Mouse (Mus musculus) macrophage (primary cell): ENCODE results near the gene Pcyt1a. TPM values are rescaled to one million over a fixed set of nuclear protein-coding genes. Genes with fewer than 3 reads are reported as not detected.

Experiments
- H3K27ac ChIP-seq: fragments of 350-480 bp; formaldehyde crosslinking; 2 replicates; pipeline ENCODE4 v1.9.0; 2021
- H3K36me3 ChIP-seq: fragments of 350-480 bp; formaldehyde crosslinking; 2 replicates; pipeline ENCODE4 v1.9.0; 2021; ENCODE audit errors: inconsistent target
- H3K4me3 ChIP-seq: fragments of 350-480 bp; formaldehyde crosslinking; 2 replicates; pipeline ENCODE4 v1.9.0; 2021; ENCODE audit errors: inconsistent target
- H3K79me2 ChIP-seq: fragments of 350-480 bp; formaldehyde crosslinking; 2 replicates; pipeline ENCODE4 v1.9.0; 2021; ENCODE audit errors: inconsistent target
- WGBS: methylation state at CpG from one replicate; pipeline ENCODE4 v1.1.7; 2026; ENCODE audit warnings: inconsistent platforms; ENCODE audit not compliant: missing documents; 5-methylcytosine and 5-hydroxymethylcytosine counted together
- polyA plus RNA-seq: library from polyadenylated mRNA; stranded (reverse); fragments of 250-400 nt; gene quantifications from 3 replicates; pipeline ENCODE4 v1.2.4, GENCODE M21; 2018; ENCODE audit warnings: inconsistent platforms

Pcyt1a gene
- polyA plus RNA-seq, 1 experiment from 2014 or later = 60.1 TPM

DNA sequence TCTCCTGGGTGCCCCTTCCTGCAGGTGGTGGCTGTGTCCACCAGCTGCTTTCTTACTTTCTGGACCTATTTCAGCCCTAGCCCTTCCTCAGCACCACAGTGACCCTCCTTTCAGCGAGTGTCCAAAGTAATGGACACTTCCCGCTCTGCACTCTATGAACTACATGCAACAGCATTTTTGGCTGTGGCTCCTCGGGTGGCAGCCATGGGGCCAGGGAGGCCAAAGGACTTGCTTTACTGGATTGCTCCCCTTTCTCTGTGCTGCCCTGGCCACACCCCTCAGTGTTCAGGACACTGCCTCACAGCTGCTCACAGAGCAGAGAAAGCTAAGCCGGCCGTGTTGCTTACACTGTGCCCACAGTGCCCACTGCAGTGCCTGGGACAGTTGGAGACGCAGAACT, 72.9 kb downstream of the Pcyt1a start:
- H3K36me3 ChIP-seq = no peaks in the 10 kb centered on the region
- no peak overlapping the region for H3K27ac ChIP-seq
- no peak overlapping the region for H3K4me3 ChIP-seq
- 90% methylated on average over 6 of the region's 6 CpGs for WGBS
- H3K79me2 ChIP-seq = no peaks in the 10 kb centered on the region

DNA sequence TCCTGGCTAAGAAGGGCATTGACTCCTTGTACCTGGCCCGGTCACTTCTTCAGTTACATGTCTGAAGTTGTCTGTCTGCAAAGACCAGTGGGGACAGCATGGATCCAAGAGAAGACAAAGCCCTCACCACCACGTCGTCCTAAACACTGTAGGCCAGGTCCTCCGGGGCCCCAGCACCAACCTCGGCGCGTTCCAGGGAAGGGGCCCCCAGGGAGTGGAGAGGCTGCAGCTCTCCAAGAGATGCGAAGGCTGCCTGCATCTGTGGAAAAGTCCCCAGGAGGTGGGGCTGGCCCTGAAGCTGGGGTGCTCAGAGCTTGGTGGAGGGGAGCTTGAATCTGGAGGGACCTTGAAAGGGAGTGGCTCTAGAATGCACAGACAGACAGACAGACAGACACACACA, 75.6 kb downstream of the Pcyt1a start:
- no peak overlapping the region for H3K27ac ChIP-seq
- no peaks in the 10 kb centered on the region for H3K79me2 ChIP-seq
- H3K36me3 ChIP-seq = no peaks in the 10 kb centered on the region
- 92% methylated on average over 8 of the region's 8 CpGs for WGBS
- H3K4me3 ChIP-seq = no peak overlapping the region

DNA sequence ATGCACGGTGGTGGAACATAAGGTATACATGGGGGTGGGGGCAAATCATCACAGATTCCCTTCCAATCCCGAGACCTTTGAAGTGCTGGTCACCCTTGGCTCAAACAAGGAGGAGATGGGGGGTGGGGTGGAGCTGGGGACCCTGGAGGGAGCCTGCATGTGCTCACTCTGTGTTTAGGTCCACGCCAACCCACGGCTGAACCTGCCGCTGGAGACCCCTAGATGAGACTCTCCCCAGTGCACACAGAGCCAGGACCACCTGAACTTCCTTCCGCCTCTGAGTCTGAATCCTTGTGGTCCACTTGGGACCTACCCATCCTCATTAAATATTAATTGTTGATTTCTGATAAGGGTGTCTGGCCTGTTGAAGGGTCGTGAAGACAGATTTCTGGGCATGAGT, 76.1 kb downstream of the Pcyt1a start:
- H3K36me3 ChIP-seq = no peaks in the 10 kb centered on the region
- H3K4me3 ChIP-seq = no peak overlapping the region
- H3K79me2 ChIP-seq = no peaks in the 10 kb centered on the region
- H3K27ac ChIP-seq = no peak overlapping the region
- 87% methylated on average over 5 of the region's 7 CpGs for WGBS

DNA sequence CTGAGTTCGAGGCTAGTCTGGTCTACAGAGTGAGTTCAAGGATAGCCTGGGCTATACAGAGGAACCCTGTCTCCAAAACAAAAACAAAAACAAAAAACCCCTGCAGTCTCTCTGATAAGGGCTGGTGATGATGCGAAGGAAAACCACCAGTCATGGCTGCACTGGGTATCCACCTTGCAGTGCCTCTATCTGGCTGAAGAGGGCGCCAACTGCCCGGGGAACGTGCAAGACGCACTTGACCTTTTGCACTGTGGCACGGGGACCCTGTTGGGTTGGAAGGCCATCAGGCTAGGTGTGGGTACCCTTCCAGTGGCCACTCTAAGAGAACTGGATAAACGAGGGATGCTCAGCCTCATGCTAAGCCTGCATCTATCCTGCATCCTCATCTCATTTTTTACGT, 76.7 kb downstream of the Pcyt1a start:
- no peak overlapping the region for H3K27ac ChIP-seq
- WGBS = 23% methylated on average over 9 of the region's 9 CpGs
- no peaks in the 10 kb centered on the region for H3K79me2 ChIP-seq
- H3K36me3 ChIP-seq = no peaks in the 10 kb centered on the region
- H3K4me3 ChIP-seq = no peak overlapping the region

DNA sequence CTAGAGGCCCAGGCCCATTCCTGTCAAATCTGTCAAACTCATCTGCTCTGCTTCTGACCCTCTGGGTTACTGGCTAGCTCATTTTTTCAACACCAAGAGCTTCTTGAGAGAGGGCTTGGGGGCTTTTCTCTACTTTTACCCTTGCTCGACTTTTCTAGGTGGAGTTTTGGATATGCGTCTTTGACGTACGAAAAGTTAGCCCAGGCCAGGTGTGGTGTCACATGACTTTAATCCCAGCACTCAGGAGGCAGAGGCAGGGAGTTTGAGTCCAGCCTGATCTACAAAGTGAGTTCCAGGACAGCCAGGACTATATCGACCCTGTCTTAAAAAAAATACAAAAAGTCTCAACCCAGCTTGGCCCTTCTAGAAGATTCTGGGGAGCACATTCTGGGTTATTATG, 77.3 kb downstream of the Pcyt1a start:
- Histone ChIP-seq H3K4me3 (no peak overlapping the region), H3K27ac (no peak overlapping the region), H3K79me2 (no peaks in the 10 kb centered on the region), H3K36me3 (no peaks in the 10 kb centered on the region)
- 96% methylated on average over 5 of the region's 5 CpGs for WGBS

DNA sequence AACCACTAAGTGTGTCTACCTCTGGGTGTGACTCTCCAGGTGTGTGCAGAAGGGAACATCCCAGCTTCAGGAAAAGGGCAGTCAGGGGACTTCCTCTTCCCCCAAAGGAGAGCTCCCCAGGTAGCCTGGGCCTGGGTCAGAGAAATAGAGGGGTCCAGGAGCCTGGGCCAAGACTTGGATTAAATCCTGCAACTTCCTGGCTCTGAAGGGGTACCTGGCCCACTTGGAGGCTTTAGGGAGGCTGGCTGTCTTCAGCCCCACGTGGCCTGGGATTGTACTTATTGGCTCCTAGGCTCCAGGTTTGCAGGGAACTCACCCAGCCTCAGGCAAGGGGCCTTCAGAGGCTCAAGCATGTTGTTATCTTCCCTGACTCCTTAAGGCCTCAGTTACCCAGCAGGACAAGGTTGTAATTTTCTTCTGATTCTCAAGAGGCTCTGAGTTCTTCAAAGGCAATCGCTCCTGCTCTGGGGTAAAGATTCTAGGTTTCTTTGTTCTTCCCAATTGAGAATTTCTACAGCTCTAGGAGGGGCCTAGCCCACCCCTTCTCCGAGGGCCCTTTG, 77.9 kb downstream of the Pcyt1a start:
- Histone ChIP-seq H3K27ac (no peak overlapping the region), H3K79me2 (no peaks in the 10 kb centered on the region), H3K36me3 (no peaks in the 10 kb centered on the region), H3K4me3 (no peak overlapping the region)
- 96% methylated on average over 3 of the region's 3 CpGs for WGBS

DNA sequence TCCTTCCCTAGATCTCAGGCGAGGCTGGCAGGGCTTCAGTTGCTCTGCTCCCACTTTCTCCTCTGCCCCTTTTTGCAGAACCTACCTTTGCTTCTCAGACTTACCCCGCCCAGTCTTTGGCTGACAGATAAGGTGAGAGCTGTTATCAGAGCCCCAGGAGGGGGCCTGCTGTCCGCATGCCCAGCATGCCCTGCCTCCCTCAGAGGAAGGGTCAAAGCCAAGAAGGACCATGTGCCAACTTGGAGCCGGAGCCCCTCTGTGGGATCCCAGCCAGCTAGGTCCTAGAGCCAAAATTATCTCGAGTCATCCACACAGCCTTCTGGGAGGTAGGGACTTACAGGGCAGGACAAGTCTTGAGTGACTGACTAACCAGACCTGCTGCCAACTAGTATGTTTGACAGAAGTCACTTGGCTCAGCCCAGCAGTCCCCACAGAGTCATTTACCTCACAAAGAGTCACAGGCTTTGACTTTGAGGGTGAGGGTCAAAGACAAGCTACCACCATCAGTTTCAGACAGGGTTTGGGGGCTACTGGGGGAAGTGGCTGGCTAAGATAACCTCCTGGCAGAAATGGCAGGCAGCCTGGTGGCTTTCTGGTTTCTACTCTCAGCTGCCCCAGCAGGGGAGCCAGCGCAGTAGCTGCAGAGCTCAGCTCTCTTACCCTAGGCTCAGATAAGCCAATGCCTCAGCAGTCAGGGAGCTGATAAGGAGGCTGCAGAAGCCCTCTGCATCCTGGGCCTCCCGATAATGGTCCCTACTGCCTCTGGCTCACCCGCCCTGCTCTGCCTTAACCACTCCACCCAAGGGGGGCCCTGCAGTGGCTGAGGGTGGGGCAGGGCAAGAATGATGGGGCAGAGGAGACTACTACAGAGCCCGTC, 78.6 kb downstream of the Pcyt1a start:
- no peak overlapping the region for H3K27ac ChIP-seq
- H3K4me3 ChIP-seq = no peak overlapping the region
- WGBS = 80% methylated on average over 9 of the region's 9 CpGs
- H3K36me3 ChIP-seq = no peaks in the 10 kb centered on the region
- no peaks in the 10 kb centered on the region for H3K79me2 ChIP-seq

DNA sequence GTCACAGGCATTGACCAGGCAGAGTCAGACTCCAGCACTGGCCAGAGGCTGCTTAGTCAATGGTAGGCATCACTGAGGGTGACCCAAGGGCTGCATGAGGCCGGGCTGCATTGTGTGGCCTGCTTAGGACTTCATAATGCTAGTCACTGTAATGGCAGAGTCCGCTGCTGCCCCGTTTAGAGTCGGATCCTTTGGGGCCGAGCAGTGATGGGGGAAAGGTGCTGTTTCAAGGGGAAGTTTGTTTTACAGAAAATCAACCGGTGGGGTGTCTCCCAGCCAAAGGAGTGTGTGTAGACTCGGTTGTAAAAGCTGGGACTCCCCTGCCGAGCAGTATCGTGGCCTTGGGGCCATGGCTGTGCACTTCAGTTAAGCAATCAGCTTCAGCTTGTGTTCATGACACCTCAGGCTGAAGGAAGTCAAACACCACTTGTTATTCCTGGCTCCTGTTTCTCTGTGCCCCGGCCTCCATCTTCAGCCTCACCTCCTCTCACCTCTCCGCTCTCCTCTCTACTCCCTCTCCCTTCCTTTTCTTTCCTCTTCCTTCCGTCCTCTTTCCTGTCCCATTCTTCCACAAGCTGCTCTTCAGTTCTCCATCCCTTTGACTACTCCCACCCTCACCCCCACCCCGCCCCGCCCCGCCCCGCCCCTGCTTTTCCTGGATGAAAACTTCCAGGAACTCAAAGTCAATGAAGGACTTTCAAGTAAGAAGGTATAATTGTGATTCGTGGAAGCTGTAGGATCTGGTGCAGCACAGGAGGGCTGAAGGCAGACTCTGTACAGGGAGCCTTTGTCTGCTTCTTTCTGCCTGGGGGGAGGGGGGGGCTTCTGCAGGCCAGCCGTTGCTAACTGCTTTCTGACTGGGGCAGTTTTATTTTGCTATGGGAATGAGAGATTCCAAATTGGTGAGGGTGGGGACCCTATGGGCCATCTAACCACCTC, 79.9 kb downstream of the Pcyt1a start:
- no peak overlapping the region for H3K4me3 ChIP-seq
- no peak overlapping the region for H3K27ac ChIP-seq
- H3K79me2 ChIP-seq = no peaks in the 10 kb centered on the region
- no peaks in the 10 kb centered on the region for H3K36me3 ChIP-seq
- WGBS = 85% methylated on average over 14 of the region's 18 CpGs

DNA sequence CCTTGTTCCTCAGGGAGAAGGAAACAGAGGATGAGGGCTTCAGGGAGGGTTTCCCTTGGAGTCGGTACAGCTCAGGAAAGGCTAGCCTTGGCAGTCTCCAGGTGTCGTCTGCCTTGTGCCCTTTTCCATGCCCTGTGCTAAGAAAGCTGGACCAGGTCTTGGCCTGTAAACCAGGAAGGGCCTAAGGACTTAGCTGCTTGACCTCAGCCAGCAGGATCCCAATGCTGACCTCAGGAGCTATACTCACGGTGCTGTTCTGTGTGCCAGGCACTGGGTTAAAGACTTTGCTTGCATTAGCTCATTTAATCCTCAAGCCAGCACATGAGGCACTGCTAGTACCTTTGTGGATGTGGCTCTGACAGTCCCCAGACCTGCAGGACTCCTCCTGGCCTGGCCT, 80.6 kb downstream of the Pcyt1a start:
- 94% methylated on average over 3 of the region's 3 CpGs for WGBS
- H3K79me2 ChIP-seq = no peaks in the 10 kb centered on the region
- no peak overlapping the region for H3K4me3 ChIP-seq
- H3K36me3 ChIP-seq = no peaks in the 10 kb centered on the region
- no peak overlapping the region for H3K27ac ChIP-seq

DNA sequence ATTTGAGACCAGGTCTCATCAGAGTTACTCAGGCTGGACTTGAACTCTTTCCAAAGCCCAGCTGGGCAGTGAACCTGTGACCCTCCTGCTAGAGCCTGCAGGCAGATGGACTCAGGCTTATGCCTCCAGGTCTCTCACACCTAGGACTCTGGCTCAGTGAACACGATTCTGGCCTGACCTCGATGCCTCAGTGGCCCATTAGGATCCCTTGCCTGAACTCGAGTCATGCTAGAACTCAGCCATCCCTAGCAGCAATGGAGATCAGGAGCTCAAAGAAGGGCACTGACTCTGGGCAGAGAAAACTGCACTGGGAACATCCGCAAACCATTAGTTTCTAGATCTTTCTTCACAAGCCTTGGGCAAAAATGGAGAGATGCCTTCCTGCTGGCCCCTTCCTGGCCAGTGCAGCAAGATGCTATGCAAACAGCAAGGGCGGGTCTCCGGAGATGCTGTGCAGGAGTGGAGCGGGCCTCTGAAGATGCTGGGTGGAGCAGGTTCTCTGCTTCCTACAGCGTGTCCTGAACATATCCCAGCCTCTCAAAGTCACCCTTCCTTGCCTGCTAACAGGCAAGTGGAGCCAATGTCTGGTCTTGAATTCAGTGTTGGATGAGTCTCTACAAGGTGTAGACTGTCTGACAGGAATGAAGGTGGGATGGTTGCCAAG, 81.2 kb downstream of the Pcyt1a start:
- Histone ChIP-seq H3K79me2 (no peaks in the 10 kb centered on the region), H3K36me3 (no peaks in the 10 kb centered on the region), H3K4me3 (no peak overlapping the region), H3K27ac (no peak overlapping the region)
- 97% methylated on average over 8 of the region's 8 CpGs for WGBS

DNA sequence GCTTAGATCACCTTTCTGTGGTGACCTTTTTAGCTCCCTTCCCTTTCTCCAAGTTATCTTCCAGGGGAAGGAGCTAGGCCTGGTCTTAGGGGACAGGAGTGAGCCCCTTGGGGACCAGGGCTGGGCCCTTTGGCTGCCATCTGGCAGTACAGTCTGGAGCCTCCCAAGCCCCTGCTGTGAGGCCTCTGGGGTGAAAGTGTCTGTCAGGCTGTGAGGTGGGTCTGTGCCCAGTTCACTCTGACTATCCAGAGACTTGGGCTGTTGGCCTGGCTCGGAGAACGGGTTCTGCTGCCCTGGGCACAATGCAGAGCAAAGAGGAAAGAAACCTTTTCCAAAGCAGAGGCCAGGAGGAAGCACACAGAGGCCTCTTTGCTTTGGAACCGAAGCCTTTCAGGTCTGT, 82.2 kb downstream of the Pcyt1a start:
- no peaks in the 10 kb centered on the region for H3K79me2 ChIP-seq
- H3K36me3 ChIP-seq = no peaks in the 10 kb centered on the region
- H3K4me3 ChIP-seq = no peak overlapping the region
- H3K27ac ChIP-seq = no peak overlapping the region
- WGBS = 93% methylated on average over 3 of the region's 3 CpGs

DNA sequence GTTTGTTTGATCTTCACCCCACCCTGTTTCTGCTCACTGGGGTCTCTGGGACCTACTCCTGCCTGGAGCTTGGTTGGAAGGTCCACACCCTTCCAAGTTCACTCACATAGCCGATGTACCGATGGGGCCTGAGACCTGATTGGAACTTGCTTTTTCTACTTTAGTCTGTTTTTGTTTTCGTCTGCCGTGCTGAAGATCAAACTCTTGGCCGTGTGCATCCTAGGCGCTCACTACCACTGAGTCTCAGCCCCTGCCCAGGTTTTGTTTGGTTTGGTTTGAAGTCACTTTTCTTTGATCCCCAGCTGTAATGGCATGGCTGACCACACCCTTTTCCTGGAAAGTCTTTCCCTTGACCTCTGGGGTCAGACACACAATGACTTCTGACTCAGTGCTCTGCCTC, 82.7 kb downstream of the Pcyt1a start:
- H3K4me3 ChIP-seq = no peak overlapping the region
- H3K36me3 ChIP-seq = no peaks in the 10 kb centered on the region
- no peaks in the 10 kb centered on the region for H3K79me2 ChIP-seq
- WGBS = 98% methylated on average over 5 of the region's 6 CpGs
- H3K27ac ChIP-seq = no peak overlapping the region

DNA sequence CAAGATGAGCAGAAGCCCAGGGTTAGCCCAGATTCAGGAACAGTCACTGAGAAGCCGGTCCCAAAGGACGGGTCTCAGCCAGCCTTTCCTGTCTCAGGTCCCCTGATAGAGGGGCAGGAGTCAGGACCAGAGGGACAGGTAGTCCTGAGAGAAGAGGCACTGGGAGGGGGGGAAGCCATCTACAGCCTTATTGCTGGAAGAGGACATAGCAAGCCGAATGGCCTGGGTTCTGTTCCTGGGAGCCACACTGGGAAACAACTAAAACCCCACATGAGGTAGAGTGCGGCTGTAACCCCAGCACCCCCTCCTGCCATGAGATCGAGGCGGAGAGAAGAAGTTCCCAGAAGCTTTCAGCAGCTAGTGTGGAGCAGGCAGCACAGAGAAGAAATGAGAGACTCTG, 83.2 kb downstream of the Pcyt1a start:
- no peaks in the 10 kb centered on the region for H3K36me3 ChIP-seq
- WGBS = 93% methylated on average over 6 of the region's 6 CpGs
- H3K4me3 ChIP-seq = no peak overlapping the region
- H3K27ac ChIP-seq = no peak overlapping the region
- no peaks in the 10 kb centered on the region for H3K79me2 ChIP-seq
